Mouse (Mus musculus) kidney, adult 2 months (tissue): ENCODE data around the gene Zfp64.

ENCODE experiments used
- CTCF ChIP-seq: fragments of 200-500 bp; conservative IDR thresholded peaks from 2 replicates; pipeline ENCODE4 v1.5.1; 2011; ENCODE audit warnings: low read depth, mild to moderate bottlenecking, control low read depth, low read length, moderate library complexity, mixed read lengths; ENCODE audit not compliant: insufficient read depth, insufficient read length
- POLR2A ChIP-seq: fragments of 200-500 bp; IDR thresholded peaks from one replicate; pipeline ENCODE4 v1.6.1; 2011; ENCODE audit warnings: low read depth, low read length, control low read depth

GRCm38 (mm10) chr2:168964849-168965248 lies 9.5 kb upstream of the Zfp64 start:
- TF ChIP-seq POLR2A: no peak
- TF ChIP-seq CTCF: no peak
